Mouse (Mus musculus): ENCODE measurements around the gene Arsb.

- TF ChIP-seq CTCF (IDR thresholded peaks at IDR 0.05; ENCODE audit: control insufficient read depth, insufficient read depth, insufficient read length): no peak
- TF ChIP-seq MAX (IDR thresholded peaks at IDR 0.05): no peak
Observed at GRCm38 (mm10) chr13:93888916-93889315, 117.5 kb downstream of the Arsb start.
